Comparison of ENCODE assay signal across 8 mouse cellular contexts in the genomic region with DNA sequence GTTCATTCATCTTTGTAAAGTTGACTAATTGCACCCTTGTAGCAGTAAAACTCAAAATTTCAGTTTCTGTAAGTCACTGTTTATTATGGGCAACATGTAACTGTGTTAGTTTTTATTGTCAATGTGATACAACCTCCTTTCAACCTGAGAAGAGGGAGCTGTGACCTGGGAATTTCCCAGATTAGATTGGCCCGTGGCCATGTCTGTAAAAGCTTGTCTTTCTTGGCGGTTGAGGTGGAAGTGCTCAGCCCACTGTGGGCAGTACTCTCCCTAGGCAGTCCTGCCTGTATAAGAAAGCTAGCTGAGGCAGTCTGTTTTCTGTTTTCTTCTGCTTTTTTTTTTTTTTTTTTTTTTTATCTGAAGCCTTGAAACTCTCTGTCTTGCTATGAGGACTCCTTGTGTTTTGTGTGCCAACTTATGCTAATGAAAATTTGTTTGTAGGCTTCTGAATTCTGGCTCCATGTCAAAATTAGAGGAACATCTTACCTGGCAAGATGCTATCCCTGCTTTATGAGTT. TPM values are rescaled to one million over a fixed set of nuclear protein-coding genes. Genes with fewer than 3 reads are reported as not detected.
A peak's percentile ranks its signal among the peaks of the same experiment; 100 is the strongest.
DNase-seq lines count a peak whose midpoint lies in the region; ATAC-seq lines count a peak whose summit lies in the region.

No protein-coding gene starts in this region.

- WGBS in kidney, embryonic 16.5 days: 61% methylated on average over 2 of the region's 2 CpGs
- WGBS in embryonic facial prominence, embryonic 12.5 days: 83% methylated on average over 2 of the region's 2 CpGs
- 67% methylated on average over 2 of the region's 2 CpGs for WGBS in neural tube, embryonic 15.5 days

- no peak overlapping the region for H3K9ac ChIP-seq in kidney, embryonic 16.5 days (replicated peaks; ENCODE audit: low read length)
- no peak overlapping the region for H3K9ac ChIP-seq in embryonic facial prominence, embryonic 12.5 days
- H3K9ac ChIP-seq in neural tube, embryonic 15.5 days (replicated peaks): no peak overlapping the region

- no peak overlapping the region for H3K27ac ChIP-seq in kidney, embryonic 16.5 days (ENCODE audit: low read length)
- no peak overlapping the region for H3K27ac ChIP-seq in embryonic facial prominence, embryonic 12.5 days
- no peak overlapping the region for H3K27ac ChIP-seq in neural tube, embryonic 15.5 days (replicated peaks)

- peaks cover 18% of the 10 kb centered on the region for H3K4me1 ChIP-seq in kidney, embryonic 16.5 days (ENCODE audit: insufficient read depth, low read length)
- H3K4me1 ChIP-seq in embryonic facial prominence, embryonic 12.5 days: 0 out of 2 replicates have a peak, but pooled peaks cover 4% of the 10 kb centered on the region
- peaks cover 28% of the 10 kb centered on the region for H3K4me1 ChIP-seq in neural tube, embryonic 15.5 days

- H3K36me3 ChIP-seq in kidney, embryonic 16.5 days (ENCODE audit: insufficient read depth, low read length): peaks cover 4% of the 10 kb centered on the region; the same call in 1 of the 2 replicates
- H3K36me3 ChIP-seq in embryonic facial prominence, embryonic 12.5 days: peaks cover 4% of the 10 kb centered on the region
- H3K36me3 ChIP-seq in neural tube, embryonic 15.5 days: 0 out of 2 replicates have a peak, but pooled peaks cover 2% of the 10 kb centered on the region

- no peaks in the 10 kb centered on the region for H3K27me3 ChIP-seq in kidney, embryonic 16.5 days (ENCODE audit: insufficient read depth, low read length)
- no peaks in the 10 kb centered on the region for H3K27me3 ChIP-seq in embryonic facial prominence, embryonic 12.5 days
- H3K27me3 ChIP-seq in neural tube, embryonic 15.5 days (replicated peaks): no peaks in the 10 kb centered on the region

- ATAC-seq in kidney, embryonic 16.5 days (ENCODE audit: low FRiP score, low TSS enrichment): no peak
- no peak for ATAC-seq in embryonic facial prominence, embryonic 12.5 days (ENCODE audit: insufficient number of reproducible peaks, insufficient read depth, low FRiP score, low TSS enrichment)
- no peak for ATAC-seq in neural tube, embryonic 15.5 days (ENCODE audit: low FRiP score)

- no peak for DNase-seq in kidney, adult 18-20 months
- peak; percentile 12 for DNase-seq in kidney, postnatal 10 days
- no peak for DNase-seq in MN1 (ENCODE audit: low spot score)
- no peak for DNase-seq in spleen, adult 18-20 months
- no peak for DNase-seq in adrenal gland, adult 2 months

- H3K9me3 ChIP-seq in kidney, embryonic 16.5 days (ENCODE audit: low read length): no peaks in the 10 kb centered on the region
- H3K9me3 ChIP-seq in embryonic facial prominence, embryonic 12.5 days: no peaks in the 10 kb centered on the region
- no peaks in the 10 kb centered on the region for H3K9me3 ChIP-seq in neural tube, embryonic 15.5 days (replicated peaks)

- H3K4me3 ChIP-seq in kidney, embryonic 16.5 days (ENCODE audit: low read length): peak overlapping the region; percentile 75
- H3K4me3 ChIP-seq in embryonic facial prominence, embryonic 12.5 days: peak overlapping the region; percentile 95
- H3K4me3 ChIP-seq in neural tube, embryonic 15.5 days (replicated peaks): peak overlapping the region; percentile 96

- H3K4me2 ChIP-seq in kidney, embryonic 16.5 days (replicated peaks; ENCODE audit: low read depth, low read length): peak overlapping the region; percentile 80
- peak overlapping the region; percentile 51 for H3K4me2 ChIP-seq in embryonic facial prominence, embryonic 12.5 days (replicated peaks)
- peak overlapping the region; percentile 78 for H3K4me2 ChIP-seq in neural tube, embryonic 15.5 days

RNA-seq across cellular contexts. Expression of a gene that starts 2.1 kb away (rescaled TPM):
- 38.2 and 46.0 TPM in 2 replicates for polyA plus RNA-seq in kidney, embryonic 16.5 days (2015; fragmentation: Nextera tagmentation; extraction: Ambion mirVana)
- polyA plus RNA-seq in embryonic facial prominence, embryonic 12.5 days (2016; fragmentation: Nextera tagmentation; extraction: Ambion mirVana): 79.7 and 81.1 TPM in 2 replicates
- 74.7 and 88.1 TPM in 2 replicates for polyA plus RNA-seq in neural tube, embryonic 15.5 days (2015; fragmentation: Nextera tagmentation; extraction: Ambion mirVana)
- 10 to 100 TPM; 36.0 to 42.9 TPM for total RNA-seq in adrenal gland, adult 2 months (2021)
- 13.1 and 14.9 TPM in 2 replicates for polyA plus RNA-seq in adrenal gland, adult 2 months (2012; rRNA removed)
